Mouse (Mus musculus) stomach, postnatal 0 days (tissue): ENCODE results near the gene Zfp385b.

Experiments used
- CTCF ChIP-seq: IDR thresholded peaks from 2 replicates; pipeline ENCODE4 v1.5.1; 2016; ENCODE audit warnings: antibody characterized with exemption, low read depth, mild to moderate bottlenecking, moderate library complexity
- EP300 ChIP-seq: optimal IDR thresholded peaks from 2 replicates; pipeline ENCODE3; 2016; ENCODE audit warnings: antibody characterized with exemption

GRCm38 (mm10) chr2:77863522-77863921 is 44.1 kb upstream of the Zfp385b start:
- no peak for TF ChIP-seq CTCF
- no peak for TF ChIP-seq EP300
